Mouse (Mus musculus) limb, embryonic 11.5 days (tissue): Measurements from ENCODE around the gene Cacna2d4. TPM values are rescaled to one million over a fixed set of nuclear protein-coding genes. Genes with fewer than 3 reads are reported as not detected.
"Not testable (repeated sequence)": the region's sequence is repeated elsewhere in the genome, so short reads cannot be mapped to it uniquely, and the experiment has no call there.

Experiments
- ATAC-seq: fragments of 200-750 bp; cut with Nextera tagmentation; 2 replicates; pipeline ENCODE4 v1.8.0; 2017; ENCODE audit warnings: low read depth; ENCODE audit not compliant: insufficient number of reproducible peaks, low FRiP score, low TSS enrichment
- DNase-seq: peaks from one replicate; pipeline ENCODE4 v3.0.0-alpha.2; 2015; ENCODE audit warnings: low spot score
- H3K27ac ChIP-seq: fragments of 300-500 bp; sonication (generic); replicated peaks from 2 replicates; pipeline ENCODE4 v1.5.1; 2014; ENCODE audit warnings: low read depth, mild to moderate bottlenecking, low read length
- H3K27me3 ChIP-seq: fragments of 300-500 bp; sonication (generic); 2 replicates; pipeline ENCODE4 v1.6.1; 2014; ENCODE audit warnings: mild to moderate bottlenecking, low read length, mixed read lengths; ENCODE audit not compliant: control insufficient read depth, insufficient read depth
- H3K36me3 ChIP-seq: fragments of 300-500 bp; sonication (generic); 2 replicates; pipeline ENCODE4 v1.6.1; 2014; ENCODE audit warnings: mild to moderate bottlenecking, low read length, moderate library complexity, mixed read lengths; ENCODE audit not compliant: control insufficient read depth, insufficient read depth
- H3K4me1 ChIP-seq: fragments of 300-500 bp; sonication (generic); 2 replicates; pipeline ENCODE4 v1.6.1; 2014; ENCODE audit warnings: low read length, mixed read lengths; ENCODE audit not compliant: control insufficient read depth, insufficient read depth
- H3K4me2 ChIP-seq: fragments of 300-500 bp; sonication (generic); 2 replicates; pipeline ENCODE4 v1.6.1; 2014; ENCODE audit warnings: low read depth, mild to moderate bottlenecking, moderate library complexity; ENCODE audit not compliant: severe bottlenecking
- H3K4me3 ChIP-seq: fragments of 300-500 bp; sonication (generic); 2 replicates; pipeline ENCODE4 v1.5.1; 2014; ENCODE audit warnings: low read depth, low read length
- H3K9ac ChIP-seq: fragments of 300-500 bp; sonication (generic); 2 replicates; pipeline ENCODE4 v1.6.1; 2014; ENCODE audit warnings: mild to moderate bottlenecking, low read length
- H3K9me3 ChIP-seq: fragments of 300-500 bp; sonication (generic); 2 replicates; pipeline ENCODE4 v1.6.1; 2016; ENCODE audit warnings: low read length; ENCODE audit not compliant: control insufficient read depth
- WGBS: fragments of 180-500 bp; shearing (Covaris S2); extraction: QIAGEN DNeasy Blood & Tissue Kit; methylation state at CpG from one replicate; pipeline ENCODE4 v1.1.7; 2014; 5-methylcytosine and 5-hydroxymethylcytosine counted together
- polyA plus RNA-seq: library from polyadenylated mRNA; unstranded; fragments of >200 nt; fragmentation: Nextera tagmentation; extraction: Ambion mirVana; gene quantifications from 2 replicates; pipeline ENCODE4 v1.2.1, GENCODE M21; 2014

The Cacna2d4 gene
- polyA plus RNA-seq, 1 experiment from 2014 or later = 0.03 TPM

- Histone ChIP-seq H3K9me3 (no peaks in the 10 kb centered on the region), H3K4me1 (no peaks in the 10 kb centered on the region; the same call in 1 of the 2 replicates), H3K4me3 (no peak overlapping the region), H3K27ac (no peak overlapping the region), H3K27me3 (no peaks in the 10 kb centered on the region), H3K4me2 (no peak overlapping the region), H3K36me3 (no peaks in the 10 kb centered on the region), H3K9ac (no peak overlapping the region)
- 53% methylated on average over 15 of the region's 15 CpGs for WGBS
- ATAC-seq (no peak), DNase-seq (no peak)
Observed at GRCm38 (mm10) chr6:119198534-119199273, 37.6 kb upstream of the Cacna2d4 start.

- no peak for DNase-seq
Observed at GRCm38 (mm10) chr6:119199274-119199879, 36.9 kb upstream of the Cacna2d4 start.

GRCm38 (mm10) chr6:119200362-119200761 lies 36.0 kb upstream of the Cacna2d4 start:
- no peak overlapping the region for H3K9ac ChIP-seq
- no peak overlapping the region for H3K4me3 ChIP-seq
- ATAC-seq (no peak), DNase-seq (no peak)
- WGBS = 82% methylated on average over 5 of the region's 5 CpGs
- no peak overlapping the region for H3K27ac ChIP-seq
- no peaks in the 10 kb centered on the region for H3K9me3 ChIP-seq
- no peak overlapping the region for H3K4me2 ChIP-seq
- H3K4me1 ChIP-seq = no peaks in the 10 kb centered on the region; the same call in 1 of the 2 replicates
- no peaks in the 10 kb centered on the region for H3K27me3 ChIP-seq
- H3K36me3 ChIP-seq = no peaks in the 10 kb centered on the region

More at GRCm38 (mm10) chr6:119199274-119199879, 36.9 kb upstream of the Cacna2d4 start:
- no peak for ATAC-seq
- no peaks in the 10 kb centered on the region for H3K9me3 ChIP-seq
- 34% methylated on average over 8 of the region's 8 CpGs for WGBS
- no peaks in the 10 kb centered on the region; the same call in 1 of the 2 replicates for H3K4me1 ChIP-seq
- H3K27ac ChIP-seq = no peak overlapping the region
- H3K27me3 ChIP-seq = no peaks in the 10 kb centered on the region
- H3K4me2 ChIP-seq = no peak overlapping the region
- H3K4me3 ChIP-seq = no peak overlapping the region
- no peaks in the 10 kb centered on the region for H3K36me3 ChIP-seq
- no peak overlapping the region for H3K9ac ChIP-seq

GRCm38 (mm10) chr6:119201575-119201974 lies 34.8 kb upstream of the Cacna2d4 start:
- H3K4me2 ChIP-seq = no peak overlapping the region
- no peaks in the 10 kb centered on the region for H3K27me3 ChIP-seq
- 94% methylated on average over 4 of the region's 4 CpGs for WGBS

GRCm38 (mm10) chr6:119204286-119204685 lies 32.0 kb upstream of the Cacna2d4 start:
- no peak overlapping the region for H3K4me3 ChIP-seq
- no peaks in the 10 kb centered on the region for H3K4me1 ChIP-seq
- DNase-seq (no peak), ATAC-seq (no peak)
- no peak overlapping the region for H3K9ac ChIP-seq
- H3K36me3 ChIP-seq = no peaks in the 10 kb centered on the region
- 92% methylated on average over 7 of the region's 7 CpGs for WGBS
- H3K27me3 ChIP-seq = no peaks in the 10 kb centered on the region
- H3K4me2 ChIP-seq = no peak overlapping the region
- no peak overlapping the region for H3K27ac ChIP-seq
- H3K9me3 ChIP-seq = no peaks in the 10 kb centered on the region

More at GRCm38 (mm10) chr6:119201575-119201974, 34.8 kb upstream of the Cacna2d4 start:
- Histone ChIP-seq H3K36me3 (no peaks in the 10 kb centered on the region), H3K9ac (no peak overlapping the region), H3K9me3 (no peaks in the 10 kb centered on the region), H3K4me3 (no peak overlapping the region), H3K4me1 (no peaks in the 10 kb centered on the region; the same call in 1 of the 2 replicates), H3K27ac (no peak overlapping the region)
- DNase-seq (no peak), ATAC-seq (no peak)

- no peaks in the 10 kb centered on the region for H3K27me3 ChIP-seq
- no peaks in the 10 kb centered on the region for H3K9me3 ChIP-seq
- H3K4me3 ChIP-seq = no peak overlapping the region
- no peak overlapping the region for H3K27ac ChIP-seq
- no peaks in the 10 kb centered on the region for H3K4me1 ChIP-seq
- no peak for DNase-seq
- WGBS = 83% methylated on average over 3 of the region's 3 CpGs
- ATAC-seq = no peak
- H3K9ac ChIP-seq = no peak overlapping the region
- no peaks in the 10 kb centered on the region for H3K36me3 ChIP-seq
- H3K4me2 ChIP-seq = no peak overlapping the region
Observed at GRCm38 (mm10) chr6:119204915-119205314, 31.4 kb upstream of the Cacna2d4 start.

GRCm38 (mm10) chr6:119206006-119206405 lies 30.3 kb upstream of the Cacna2d4 start:
- H3K27ac ChIP-seq, H3K9ac ChIP-seq, H3K36me3 ChIP-seq, H3K9me3 ChIP-seq, ATAC-seq, H3K27me3 ChIP-seq, DNase-seq, H3K4me3 ChIP-seq, H3K4me1 ChIP-seq, H3K4me2 ChIP-seq: not testable (repeated sequence)
- WGBS = 92% methylated on average over 7 of the region's 7 CpGs

GRCm38 (mm10) chr6:119213375-119213774 lies 23.0 kb upstream of the Cacna2d4 start:
- Histone ChIP-seq H3K4me1 (no peaks in the 10 kb centered on the region), H3K4me3 (no peak overlapping the region), H3K4me2 (no peak overlapping the region), H3K27me3 (no peaks in the 10 kb centered on the region), H3K27ac (no peak overlapping the region), H3K9ac (no peak overlapping the region), H3K36me3 (peaks cover 6% of the 10 kb centered on the region; the same call in 1 of the 2 replicates), H3K9me3 (no peaks in the 10 kb centered on the region)
- no peak for DNase-seq
- WGBS = 81% methylated on average over 5 of the region's 5 CpGs
- no peak for ATAC-seq
